In genomic region chr9:99569071-99569397, GRCm38 (mm10) we compare ENCODE assay signal across 9 mouse cellular contexts. TPM values are rescaled to one million over a fixed set of nuclear protein-coding genes. Genes with fewer than 3 reads are reported as not detected.
DNase-seq lines count a peak whose midpoint lies in the region; ATAC-seq and TF ChIP-seq lines count a peak whose summit lies in the region.
"Had no signal": no experiment of that assay in that cellular context is flagged by ENCODE, and none has a peak within 500 bp of the region (broad histone marks: within the 10 kb centered on the region; RNA-seq: fewer than 3 reads in every experiment).

No protein-coding gene starts in this region.

- no peaks in the 10 kb centered on the region for H3K36me3 ChIP-seq in heart, embryonic 12.5 days
- H3K36me3 ChIP-seq in CH12.LX (replicated peaks in 1 of 2; ENCODE audit: control insufficient read depth in 1 of 2, insufficient read depth in 1 of 2, low read length in 1 of 2) = peaks cover 0 to 2% of the 10 kb centered on the region in 2 experiments
- H3K36me3 ChIP-seq in forebrain, embryonic 13.5 days (ENCODE audit: poor library complexity, severe bottlenecking) = no peaks in the 10 kb centered on the region
- no peaks in the 10 kb centered on the region for H3K36me3 ChIP-seq in liver, embryonic 16.5 days (ENCODE audit: control insufficient read depth, insufficient read depth)

- H3K4me3 ChIP-seq in heart, embryonic 12.5 days = peak overlapping the region; percentile 91
- peak overlapping the region; percentile 69 to 96 (median 78) for H3K4me3 ChIP-seq in CH12.LX (replicated peaks in 1 of 3; ENCODE audit: low read depth in 2 of 3, low read length in 2 of 3, poor library complexity in 1 of 3)
- peak overlapping the region; percentile 93 for H3K4me3 ChIP-seq in forebrain, embryonic 13.5 days
- peak overlapping the region; percentile 94 for H3K4me3 ChIP-seq in liver, embryonic 16.5 days (ENCODE audit: low read depth, low read length)

- peaks cover 3% of the 10 kb centered on the region; the same call in 1 of the 2 replicates for H3K27me3 ChIP-seq in heart, embryonic 12.5 days (replicated peaks)
- no peaks in the 10 kb centered on the region for H3K27me3 ChIP-seq in CH12.LX (replicated peaks)
- H3K27me3 ChIP-seq in forebrain, embryonic 13.5 days = peaks cover 8% of the 10 kb centered on the region
- no peaks in the 10 kb centered on the region for H3K27me3 ChIP-seq in liver, embryonic 16.5 days (ENCODE audit: control insufficient read depth, insufficient read depth, low read depth, low read length)

- peak; percentile 53 for ATAC-seq in heart, embryonic 12.5 days (ENCODE audit: insufficient number of reproducible peaks, low FRiP score)
- ATAC-seq in forebrain, embryonic 13.5 days = peak; percentile 62; the same call in 1 of the 2 replicates
- ATAC-seq in liver, embryonic 16.5 days (ENCODE audit: low read depth) = no peak

- H3K4me2 ChIP-seq in heart, embryonic 12.5 days = peak overlapping the region; percentile 97
- peak overlapping the region; percentile 11; the same call in 1 of the 2 replicates for H3K4me2 ChIP-seq in CH12.LX (ENCODE audit: insufficient read depth, low read depth, poor library complexity, severe bottlenecking)
- H3K4me2 ChIP-seq in forebrain, embryonic 13.5 days = peak overlapping the region; percentile 94
- peak overlapping the region; percentile 81 for H3K4me2 ChIP-seq in liver, embryonic 16.5 days (ENCODE audit: low read depth, low read length)

- peaks cover 18% of the 10 kb centered on the region for H3K79me2 ChIP-seq in CH12.LX (replicated peaks; ENCODE audit: control insufficient read depth, extremely low read depth, insufficient read depth, poor library complexity, severe bottlenecking)

- no peak for DNase-seq in heart, adult 18-20 months
- no peak for DNase-seq in CH12.LX (ENCODE audit: extremely low read depth)
- no peak for DNase-seq in right cerebral cortex, postnatal 14 days
- DNase-seq in gastrocnemius, postnatal 25 days = no peak
- DNase-seq in frontal cortex, postnatal 36 days (ENCODE audit: low spot score in 2 of 2) = no peak

- no peaks in the 10 kb centered on the region for H3K9me3 ChIP-seq in heart, embryonic 12.5 days (replicated peaks)
- H3K9me3 ChIP-seq in CH12.LX (replicated peaks; ENCODE audit: low read length) = no peaks in the 10 kb centered on the region
- no peaks in the 10 kb centered on the region for H3K9me3 ChIP-seq in forebrain, embryonic 13.5 days (replicated peaks)
- no peaks in the 10 kb centered on the region for H3K9me3 ChIP-seq in liver, embryonic 16.5 days (replicated peaks; ENCODE audit: control insufficient read depth, low read length)

- H3K27ac ChIP-seq in heart, embryonic 12.5 days (ENCODE audit: poor library complexity, severe bottlenecking) = peak overlapping the region; percentile 91
- no peak overlapping the region; the same call in 1 of the 2 replicates for H3K27ac ChIP-seq in CH12.LX (ENCODE audit: insufficient read depth, low read depth)
- H3K27ac ChIP-seq in forebrain, embryonic 13.5 days = peak overlapping the region; percentile 91; the same call in 1 of the 2 replicates
- H3K27ac ChIP-seq in liver, embryonic 16.5 days (ENCODE audit: low read length) = peak overlapping the region; percentile 96

- WGBS in heart, embryonic 12.5 days = 2% methylated on average over 9 of the region's 9 CpGs
- 2% methylated on average over 9 of the region's 9 CpGs for WGBS in forebrain, embryonic 13.5 days
- WGBS in liver, embryonic 16.5 days (ENCODE audit: insufficient replicate concordance) = under 1% methylated on average over 9 of the region's 9 CpGs

- peaks cover 11% of the 10 kb centered on the region for H3K4me1 ChIP-seq in heart, embryonic 12.5 days (replicated peaks)
- H3K4me1 ChIP-seq in CH12.LX (ENCODE audit: control insufficient read depth in 1 of 2, insufficient read depth in 2 of 2) = peaks cover 0 to 15% of the 10 kb centered on the region in 2 experiments; a peak in 3 of 4 replicates
- peaks cover 17% of the 10 kb centered on the region for H3K4me1 ChIP-seq in forebrain, embryonic 13.5 days
- H3K4me1 ChIP-seq in liver, embryonic 16.5 days (ENCODE audit: control insufficient read depth, low read depth, low read length) = peaks cover 7% of the 10 kb centered on the region

- TF ChIP-seq CTCF in CH12.LX (conservative IDR thresholded peaks at IDR 0.05 in 1 of 2, IDR thresholded peaks at IDR 0.05 in 1 of 2; ENCODE audit: low read depth in 2 of 2, low read length in 2 of 2) = no peak

- H3K9ac ChIP-seq in heart, embryonic 12.5 days = peak overlapping the region; percentile 80
- H3K9ac ChIP-seq in CH12.LX (ENCODE audit: insufficient read depth, low read depth) = peak overlapping the region; percentile 90
- peak overlapping the region; percentile 84 for H3K9ac ChIP-seq in forebrain, embryonic 13.5 days
- H3K9ac ChIP-seq in liver, embryonic 16.5 days (ENCODE audit: low read depth, low read length) = peak overlapping the region; percentile 91

- in situ Hi-C loops in CH12.LX (cut with MboI; ENCODE audit: low pct_ligation_motif_present, low pct_unique_long_range_greater_than_20kb, low sequenced_read_pairs) = no loop called here

- no peak for TF ChIP-seq RAD21 in CH12.LX (IDR thresholded peaks at IDR 0.05; ENCODE audit: low read depth, low read length)

- dilution Hi-C loops in CH12.LX (cut with MboI; ENCODE audit: extremely low pct_ligation_motif_present, extremely low pct_unique_long_range_greater_than_20kb, low sequenced_read_pairs) = no loop called here

- TF ChIP-seq POLR2A in CH12.LX (IDR thresholded peaks at IDR 0.05; ENCODE audit: low read depth, low read length) = no peak

- TF ChIP-seq EP300 in CH12.LX (IDR thresholded peaks at IDR 0.05; ENCODE audit: low read length) = 0 out of 2 replicates have a peak, but pooled peaks have one; percentile 21

TF ChIP-seq in CH12.LX, 34 proteins besides CTCF, POLR2A, EP300 and RAD21:
- TF ChIP-seq ETS1 (conservative IDR thresholded peaks at IDR 0.05; ENCODE audit: low read depth, low read length) = no peak
- TF ChIP-seq HCFC1 (IDR thresholded peaks at IDR 0.05; ENCODE audit: low read depth, low read length) = no peak
- no peak for TF ChIP-seq MAX (IDR thresholded peaks at IDR 0.05; ENCODE audit: low read length)
- no peak for TF ChIP-seq NELFE (IDR thresholded peaks at IDR 0.05; ENCODE audit: low read depth, low read length)
- no peak for TF ChIP-seq IRF4 (IDR thresholded peaks at IDR 0.05; ENCODE audit: low read depth, low read length)
- TF ChIP-seq UBTF (IDR thresholded peaks at IDR 0.05; ENCODE audit: low read depth, low read length) = no peak
- TF ChIP-seq SMC3 (IDR thresholded peaks at IDR 0.05; ENCODE audit: low read depth, low read length) = no peak
- no peak for TF ChIP-seq ZMIZ1 (IDR thresholded peaks at IDR 0.05; ENCODE audit: low read depth, low read length)
- no peak for TF ChIP-seq CHD1 (IDR thresholded peaks at IDR 0.05; ENCODE audit: low read depth, low read length)
- TF ChIP-seq ZNF384 (IDR thresholded peaks at IDR 0.05; ENCODE audit: low read depth, low read length) = no peak
- no peak for TF ChIP-seq RCOR1 (conservative IDR thresholded peaks at IDR 0.05; ENCODE audit: low read depth, low read length)
- no peak for TF ChIP-seq USF2 (conservative IDR thresholded peaks at IDR 0.05; ENCODE audit: low read depth, low read length)
- TF ChIP-seq POLR2AphosphoS2 (IDR thresholded peaks at IDR 0.05; ENCODE audit: low read depth, low read length) = no peak
- TF ChIP-seq SIN3A (IDR thresholded peaks at IDR 0.05; ENCODE audit: low read length) = no peak
- TF ChIP-seq MYC (IDR thresholded peaks at IDR 0.05; ENCODE audit: low read depth, low read length) = no peak; the same call in 1 of the 2 replicates
- no peak for TF ChIP-seq JUND (conservative IDR thresholded peaks at IDR 0.05; ENCODE audit: low read depth, low read length)
- TF ChIP-seq JUN (IDR thresholded peaks at IDR 0.05; ENCODE audit: insufficient read depth, low read depth, low read length) = no peak
- TF ChIP-seq USF1 (IDR thresholded peaks at IDR 0.05; ENCODE audit: low read depth, low read length) = no peak

RNA-seq across cellular contexts. Expression of gene Armc8, which starts 0.3 kb away (rescaled TPM):
- 21.5 and 23.3 TPM in 2 replicates for polyA plus RNA-seq in heart, embryonic 12.5 days (2016; fragmentation: Nextera tagmentation; extraction: Ambion mirVana)
- 10 to 100 TPM; 16.8 to 17.3 TPM for total RNA-seq in heart, adult 18-20 months (2021)
- total RNA-seq in CH12.LX (2012; rRNA removed) (9.3 and 11.0 TPM in 2 replicates), CH12.LX (2014; rRNA removed) (16.9 and 17.0 TPM in 2 replicates)
- 12.6 and 15.3 TPM in 2 replicates for polyA plus RNA-seq in CH12.LX (2012; ENCODE audit: insufficient read length, low read depth)
- 50.4 and 54.0 TPM in 2 replicates for polyA plus RNA-seq in forebrain, embryonic 13.5 days (2015; fragmentation: Nextera tagmentation; extraction: Ambion mirVana)
- polyA plus RNA-seq in liver, embryonic 16.5 days (2015; fragmentation: Nextera tagmentation; extraction: Ambion mirVana) = 8.3 and 8.9 TPM in 2 replicates
- 10 to 100 TPM; 24.3 to 26.8 TPM for total RNA-seq in gastrocnemius, postnatal 25 days (2021)

RNA-seq across cellular contexts. Expression of gene Dbr1, which starts 6.6 kb away (rescaled TPM):
- 18.4 and 20.4 TPM in 2 replicates for polyA plus RNA-seq in heart, embryonic 12.5 days (2016; fragmentation: Nextera tagmentation; extraction: Ambion mirVana)
- total RNA-seq in heart, adult 18-20 months (2021) = 1 to 10 TPM; 5.6 to 6.9 TPM
- 33.9 and 44.0 TPM in 2 replicates for total RNA-seq in CH12.LX (2012; rRNA removed)
- total RNA-seq in CH12.LX (2014; rRNA removed) = 57.5 and 64.7 TPM in 2 replicates
- 41.4 and 42.7 TPM in 2 replicates for polyA plus RNA-seq in CH12.LX (2012; ENCODE audit: insufficient read length, low read depth)
- 31.8 and 37.8 TPM in 2 replicates for polyA plus RNA-seq in forebrain, embryonic 13.5 days (2015; fragmentation: Nextera tagmentation; extraction: Ambion mirVana)
- polyA plus RNA-seq in liver, embryonic 16.5 days (2015; fragmentation: Nextera tagmentation; extraction: Ambion mirVana) = 13.9 and 15.8 TPM in 2 replicates
- total RNA-seq in gastrocnemius, postnatal 25 days (2021) = 1 to 10 TPM; 4.1 to 4.3 TPM

RNA-seq across cellular contexts. Expression of gene A4gnt, which starts 43.3 kb away (rescaled TPM):
- polyA plus RNA-seq in heart, embryonic 12.5 days (2016; fragmentation: Nextera tagmentation; extraction: Ambion mirVana) = not detected in 2 replicates
- not detected for total RNA-seq in heart, adult 18-20 months (2021)
- not detected in 2 replicates for total RNA-seq in CH12.LX (2012; rRNA removed)
- not detected in 2 replicates for total RNA-seq in CH12.LX (2014; rRNA removed)
- not detected in 2 replicates for polyA plus RNA-seq in CH12.LX (2012; ENCODE audit: insufficient read length, low read depth)
- polyA plus RNA-seq in forebrain, embryonic 13.5 days (2015; fragmentation: Nextera tagmentation; extraction: Ambion mirVana) = not detected in 2 replicates
- polyA plus RNA-seq in liver, embryonic 16.5 days (2015; fragmentation: Nextera tagmentation; extraction: Ambion mirVana) = not detected in 2 replicates
- total RNA-seq in gastrocnemius, postnatal 25 days (2021) = not detected
- total RNA-seq: hematopoietic stem cell, adult 5-6 weeks had no signal

Comparison
In these comparisons a context has a peak if more than half of its experiments do, and no peak if none do; other contexts are left out.
1. H3K4me2 ChIP-seq: peak in every context shown above with its lines; median percentile 97 in heart, embryonic 12.5 days; 94 in forebrain, embryonic 13.5 days; 81 in liver, embryonic 16.5 days; 11 in CH12.LX.